Mouse (Mus musculus): ENCODE measurements around the gene Tmem94. TPM values are rescaled to one million over a fixed set of nuclear protein-coding genes. Genes with fewer than 3 reads are reported as not detected.

The Tmem94 gene
- polyA plus RNA-seq, 1 experiment from 2014 or later, result 39.6 TPM

GRCm38 (mm10) chr11:115843141-115843890 is 78.1 kb downstream of the Tmem94 start:
- H3K27me3 ChIP-seq (ENCODE audit: low read depth, poor library complexity, severe bottlenecking), result peaks cover 13% of the 10 kb centered on the region
- H3K27ac ChIP-seq (replicated peaks), result no peak overlapping the region; the same call in 1 of the 2 replicates
- no peak overlapping the region for H3K4me3 ChIP-seq
- H3K4me1 ChIP-seq, result peaks cover 49% of the 10 kb centered on the region
- WGBS, result 77% methylated on average over 12 of the region's 14 CpGs
- H3K36me3 ChIP-seq, result 0 out of 2 replicates have a peak, but pooled peaks cover 6% of the 10 kb centered on the region
- no peak for DNase-seq (ENCODE audit: low spot score)
- no peaks in the 10 kb centered on the region for H3K9me3 ChIP-seq (replicated peaks)

DNA sequence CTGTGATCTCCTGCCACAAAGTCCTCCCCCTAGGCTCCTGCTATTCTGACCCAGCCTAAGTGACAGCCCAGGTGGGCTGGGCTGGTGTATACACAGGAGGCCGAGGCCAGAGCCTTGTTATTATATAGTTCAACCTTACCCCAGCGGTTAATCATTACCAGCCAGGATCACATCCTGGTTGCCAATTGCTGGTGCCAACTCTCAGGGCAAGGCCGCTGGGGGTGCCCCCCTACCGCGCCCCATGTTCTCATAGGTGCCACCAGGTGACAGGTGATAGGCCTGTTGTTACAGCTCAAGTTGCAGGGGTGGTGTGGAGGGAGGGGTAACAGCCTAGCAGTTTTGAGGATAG is 78.6 kb downstream of the Tmem94 start:
- 0 out of 2 replicates have a peak overlapping the region, but pooled peaks have one; percentile 6 for H3K27ac ChIP-seq (replicated peaks)
- WGBS, result 86% methylated on average over 5 of the region's 5 CpGs
- peaks cover 46% of the 10 kb centered on the region for H3K4me1 ChIP-seq
- H3K36me3 ChIP-seq, result 0 out of 2 replicates have a peak, but pooled peaks cover 6% of the 10 kb centered on the region
- H3K9me3 ChIP-seq (replicated peaks), result no peaks in the 10 kb centered on the region
- peaks cover 7% of the 10 kb centered on the region for H3K27me3 ChIP-seq (ENCODE audit: low read depth, poor library complexity, severe bottlenecking)
- DNase-seq (ENCODE audit: low spot score), result no peak
- H3K4me3 ChIP-seq, result no peak overlapping the region

GRCm38 (mm10) chr11:115844240-115844639 is 79.0 kb downstream of the Tmem94 start:
- H3K27ac ChIP-seq (replicated peaks), result peak overlapping the region; percentile 6; the same call in 1 of the 2 replicates
- DNase-seq (ENCODE audit: low spot score), result no peak
- 72% methylated on average over 8 of the region's 8 CpGs for WGBS
- peaks cover 42% of the 10 kb centered on the region for H3K4me1 ChIP-seq
- peaks cover 4% of the 10 kb centered on the region for H3K27me3 ChIP-seq (ENCODE audit: low read depth, poor library complexity, severe bottlenecking)
- H3K9me3 ChIP-seq (replicated peaks), result no peaks in the 10 kb centered on the region
- H3K4me3 ChIP-seq, result no peak overlapping the region
- H3K36me3 ChIP-seq, result 0 out of 2 replicates have a peak, but pooled peaks cover 6% of the 10 kb centered on the region

GRCm38 (mm10) chr11:115845819-115846218 is 80.6 kb downstream of the Tmem94 start:
- Histone ChIP-seq H3K4me3 (no peak overlapping the region), H3K4me1 (peaks cover 31% of the 10 kb centered on the region), H3K27ac (replicated peaks) (no peak overlapping the region), H3K27me3 (ENCODE audit: low read depth, poor library complexity, severe bottlenecking) (no peaks in the 10 kb centered on the region), H3K9me3 (replicated peaks) (no peaks in the 10 kb centered on the region), H3K36me3 (peaks cover 6% of the 10 kb centered on the region; the same call in 1 of the 2 replicates)
- DNase-seq (ENCODE audit: low spot score), result no peak
- whole genome bisulfite sequencing, result 94% methylated on average over 2 of the region's 2 CpGs

Small RNAs within 50 kb of the gene (microRNA-seq; reads per million reads assigned to microRNA genes)
- gene Mir5621, result not detected

Other genes with a start within 250 kb of the Tmem94 start
- gene Sumo2, start 229.2 kb upstream of the Tmem94 start, polyA plus RNA-seq (2016; fragmentation: Nextera tagmentation; extraction: Ambion mirVana), result 1,440 and 1,519 TPM in 2 replicates
- gene Nup85, start 201.0 kb upstream of the Tmem94 start, polyA plus RNA-seq (2016; fragmentation: Nextera tagmentation; extraction: Ambion mirVana), result 229 and 265 TPM in 2 replicates
- 106 and 107 TPM in 2 replicates for gene Mrps7, start 161.5 kb upstream of the Tmem94 start, polyA plus RNA-seq (2016; fragmentation: Nextera tagmentation; extraction: Ambion mirVana)
- 34.1 and 35.4 TPM in 2 replicates for gene Gga3, start 161.4 kb upstream of the Tmem94 start, polyA plus RNA-seq (2016; fragmentation: Nextera tagmentation; extraction: Ambion mirVana)
- 18.5 and 20.6 TPM in 2 replicates for gene Mif4gd, start 152.5 kb upstream of the Tmem94 start, polyA plus RNA-seq (2016; fragmentation: Nextera tagmentation; extraction: Ambion mirVana)
- gene Slc25a19, start 137.1 kb upstream of the Tmem94 start, polyA plus RNA-seq (2016; fragmentation: Nextera tagmentation; extraction: Ambion mirVana), result 24.9 and 25.8 TPM in 2 replicates
- 81.7 and 88.3 TPM in 2 replicates for gene Grb2, start 56.8 kb upstream of the Tmem94 start, polyA plus RNA-seq (2016; fragmentation: Nextera tagmentation; extraction: Ambion mirVana)
- gene Caskin2, start 48.2 kb downstream of the Tmem94 start, polyA plus RNA-seq (2016; fragmentation: Nextera tagmentation; extraction: Ambion mirVana), result 17.5 and 18.6 TPM in 2 replicates
- gene Tsen54, start 49.3 kb downstream of the Tmem94 start, polyA plus RNA-seq (2016; fragmentation: Nextera tagmentation; extraction: Ambion mirVana), result 35.3 and 39.7 TPM in 2 replicates
- gene Llgl2, start 58.6 kb downstream of the Tmem94 start, polyA plus RNA-seq (2016; fragmentation: Nextera tagmentation; extraction: Ambion mirVana), result 5.5 and 5.9 TPM in 2 replicates
- 0.12 and 0.21 TPM in 2 replicates for gene Myo15b, start 93.0 kb downstream of the Tmem94 start, polyA plus RNA-seq (2016; fragmentation: Nextera tagmentation; extraction: Ambion mirVana)
- gene Smim5, start 134.5 kb downstream of the Tmem94 start, polyA plus RNA-seq (2016; fragmentation: Nextera tagmentation; extraction: Ambion mirVana), result 1.0 and 1.6 TPM in 2 replicates
- gene Smim6, start 146.6 kb downstream of the Tmem94 start, polyA plus RNA-seq (2016; fragmentation: Nextera tagmentation; extraction: Ambion mirVana), result 1.00 and 1.3 TPM in 2 replicates
- 51.9 and 52.1 TPM in 2 replicates for gene Sap30bp, start 167.8 kb downstream of the Tmem94 start, polyA plus RNA-seq (2016; fragmentation: Nextera tagmentation; extraction: Ambion mirVana)
- 30.6 and 31.8 TPM in 2 replicates for gene Recql5, start 168.0 kb downstream of the Tmem94 start, polyA plus RNA-seq (2016; fragmentation: Nextera tagmentation; extraction: Ambion mirVana)
- 0.63 and 0.67 TPM in 2 replicates for gene Itgb4, start 209.3 kb downstream of the Tmem94 start, polyA plus RNA-seq (2016; fragmentation: Nextera tagmentation; extraction: Ambion mirVana)
- gene Galk1, start 247.3 kb downstream of the Tmem94 start, polyA plus RNA-seq (2016; fragmentation: Nextera tagmentation; extraction: Ambion mirVana), result 161 and 210 TPM in 2 replicates

Measured in midbrain, embryonic 10.5 days (tissue).